Mouse (Mus musculus) MEL-GATA-1-ER (cell line): ENCODE data around the gene Camta1.

Experiments used
- DNase-seq: peaks from one replicate; pipeline ENCODE4 v3.0.0-alpha.2; 2012; ENCODE audit warnings: low read depth; ENCODE audit errors: extremely low read depth

Gene Camta1

DNA sequence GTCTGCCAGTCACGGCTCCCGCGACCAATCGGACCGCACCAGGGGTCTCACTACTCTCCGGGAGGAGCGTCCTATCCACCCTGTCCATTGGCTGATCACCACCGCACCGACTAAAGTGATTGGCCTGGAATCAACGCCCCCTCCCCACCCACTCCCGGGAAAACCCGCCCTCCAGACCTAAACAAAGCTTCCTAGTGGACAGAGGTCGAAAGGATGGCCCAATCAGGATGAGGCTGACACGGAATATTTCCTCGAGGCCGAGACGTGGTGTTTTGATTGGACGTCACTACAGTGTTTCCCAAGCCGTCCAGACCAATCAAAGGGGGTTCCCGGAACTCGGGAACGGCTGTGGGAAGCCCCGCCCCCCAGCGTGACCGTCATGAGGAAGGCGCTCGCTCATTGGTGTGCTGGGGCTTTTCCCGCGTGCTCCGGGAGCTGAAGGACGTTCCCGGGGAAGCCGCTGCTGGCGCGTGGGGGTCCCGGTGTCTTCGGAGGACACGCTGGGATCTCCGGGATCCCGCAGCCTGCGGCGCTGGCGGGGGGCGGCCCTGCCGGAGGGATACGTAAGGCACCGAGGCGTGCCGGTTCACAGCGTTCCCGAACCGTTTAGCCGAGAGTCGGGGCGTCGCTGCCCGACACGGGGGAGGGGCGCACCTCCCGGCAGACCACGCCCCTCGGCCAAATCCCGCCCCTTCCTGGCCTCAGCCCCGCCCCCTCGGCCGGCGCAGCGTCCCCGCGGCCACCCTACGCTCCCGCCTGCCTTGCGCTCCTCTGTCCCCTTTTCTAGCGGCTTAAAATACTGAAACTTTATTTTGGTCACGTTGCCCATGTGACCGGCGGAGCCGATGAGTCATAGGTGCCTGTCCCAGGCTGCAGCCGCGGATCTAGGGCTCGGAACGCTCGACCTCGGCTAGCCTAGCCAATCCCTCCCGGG is at the start of gene Camta1:
Camta1 (minus strand) TSS at position 71 of the 934 bp plus-strand sequence.
- DNase-seq, result peak; percentile 100

DNA sequence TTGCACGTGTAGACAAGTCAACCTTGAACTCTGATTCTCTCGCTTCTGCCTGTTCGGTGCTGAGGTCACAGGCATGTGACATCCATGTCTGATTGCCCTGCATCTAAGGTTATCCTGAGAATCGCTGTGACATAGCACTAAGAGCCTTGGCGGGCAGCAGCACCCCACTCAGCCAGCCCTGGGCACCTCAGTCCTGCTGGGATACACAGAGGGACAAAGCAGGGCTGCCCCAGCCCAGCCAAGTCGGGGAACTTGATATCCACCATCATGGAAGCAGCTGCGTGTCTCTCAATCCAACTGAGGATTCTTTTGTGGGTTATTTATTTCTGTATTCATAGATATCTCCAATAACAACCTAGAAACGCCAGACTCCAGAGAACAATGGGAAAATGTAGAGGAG is 47.1 kb upstream of the Camta1 start:
- DNase-seq, result no peak

DNA sequence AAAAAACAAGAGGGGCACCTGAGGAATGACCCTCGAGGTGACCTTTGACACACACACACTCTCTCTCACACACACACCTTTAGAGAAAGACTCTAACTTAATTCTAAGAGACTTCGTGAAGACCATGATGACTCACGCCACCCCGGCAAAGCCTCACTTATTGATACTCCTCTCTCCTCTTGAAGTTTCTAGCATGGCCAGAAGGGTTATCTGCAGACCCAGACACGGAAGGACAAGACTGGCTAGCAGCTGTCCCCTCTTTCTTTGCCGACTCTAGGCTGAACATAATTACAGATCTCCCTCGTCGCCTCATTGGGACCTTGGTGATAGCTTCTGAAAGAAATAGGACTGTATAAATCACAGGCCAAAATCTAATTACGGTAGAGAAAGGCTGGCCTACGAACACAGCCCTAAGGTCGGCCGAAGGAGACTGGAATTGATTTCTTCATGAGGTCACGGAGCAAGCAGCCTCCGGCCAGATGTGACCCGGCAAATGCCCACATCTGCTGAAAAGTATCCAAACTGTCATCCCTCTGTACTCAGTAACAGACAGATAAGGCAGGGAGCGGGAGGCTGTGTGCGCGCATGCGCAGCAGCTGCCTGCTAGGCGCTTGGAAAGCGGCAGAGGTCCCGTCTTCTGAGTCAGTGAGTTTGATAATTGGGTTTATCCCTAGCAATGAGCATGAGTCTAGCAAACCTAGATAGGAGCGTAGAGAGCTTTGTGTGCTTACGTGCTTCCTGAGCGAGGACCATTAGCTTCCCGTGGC is 46.1 kb upstream of the Camta1 start:
- peak; percentile 85 for DNase-seq

DNA sequence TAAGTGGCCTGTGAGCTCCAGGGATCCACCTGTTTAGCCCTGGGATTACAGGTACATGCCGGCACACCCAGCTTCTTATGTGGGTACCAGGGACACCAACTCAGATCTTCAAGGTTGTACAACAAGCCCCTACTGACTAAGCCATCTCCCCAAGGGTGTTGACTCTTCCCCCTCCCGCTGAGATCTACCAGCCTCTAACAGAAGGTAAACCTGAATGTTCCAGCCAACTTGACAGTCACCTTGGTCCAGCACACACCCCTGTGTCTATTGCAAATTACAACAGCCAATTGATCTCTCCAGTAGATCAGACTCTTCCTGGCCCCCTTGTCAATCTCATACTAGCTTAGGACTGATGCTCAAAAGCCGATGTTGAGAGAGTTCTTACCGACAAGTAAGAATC is 43.9 kb upstream of the Camta1 start:
- DNase-seq, result no peak

DNA sequence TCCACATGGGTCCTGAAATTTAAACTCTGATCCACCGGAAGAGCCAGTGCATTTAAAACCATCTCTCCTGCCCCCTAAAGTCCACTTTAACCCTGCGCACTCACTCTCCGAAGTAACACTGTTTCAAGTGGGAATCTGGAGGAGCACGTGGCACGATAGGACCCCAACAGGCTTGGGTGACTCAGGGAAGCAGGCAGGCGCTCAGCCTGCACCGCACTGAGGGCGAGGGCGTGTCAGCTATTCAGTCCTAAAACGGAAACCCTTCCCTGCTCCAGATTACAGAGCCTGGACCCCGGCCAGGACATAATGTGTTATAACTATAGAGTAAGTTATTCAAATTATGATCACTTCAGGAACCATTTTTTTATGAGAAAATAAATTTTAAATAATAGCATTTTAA is 42.4 kb upstream of the Camta1 start:
- peak; percentile 92 for DNase-seq

DNA sequence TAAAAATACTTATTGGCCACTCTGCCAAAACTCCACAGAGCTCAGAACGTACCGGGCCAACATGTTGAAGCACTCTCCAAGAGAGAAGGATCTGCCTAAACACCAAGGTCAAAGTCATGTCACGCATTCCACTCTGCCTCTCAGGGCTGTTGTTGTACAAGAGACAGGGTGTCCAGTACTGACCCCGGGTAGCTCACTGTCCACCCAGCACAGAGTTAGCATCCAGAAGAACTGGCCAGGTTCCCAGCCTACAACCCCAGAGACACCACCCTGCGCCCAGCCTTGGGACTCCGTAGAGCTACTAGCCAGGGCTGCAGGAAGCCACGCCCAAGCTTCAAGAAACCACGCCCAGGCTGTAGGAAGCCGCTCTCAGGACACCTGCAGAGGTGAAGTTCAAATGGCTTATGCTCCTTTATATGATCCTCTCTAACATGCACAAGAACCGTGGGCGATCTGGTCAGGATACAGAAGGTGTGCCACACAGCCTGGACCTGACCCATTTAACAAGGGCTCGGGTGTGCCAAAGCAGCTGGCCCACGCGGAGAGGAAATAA is 41.1 kb upstream of the Camta1 start:
- DNase-seq, result peak; percentile 57

DNA sequence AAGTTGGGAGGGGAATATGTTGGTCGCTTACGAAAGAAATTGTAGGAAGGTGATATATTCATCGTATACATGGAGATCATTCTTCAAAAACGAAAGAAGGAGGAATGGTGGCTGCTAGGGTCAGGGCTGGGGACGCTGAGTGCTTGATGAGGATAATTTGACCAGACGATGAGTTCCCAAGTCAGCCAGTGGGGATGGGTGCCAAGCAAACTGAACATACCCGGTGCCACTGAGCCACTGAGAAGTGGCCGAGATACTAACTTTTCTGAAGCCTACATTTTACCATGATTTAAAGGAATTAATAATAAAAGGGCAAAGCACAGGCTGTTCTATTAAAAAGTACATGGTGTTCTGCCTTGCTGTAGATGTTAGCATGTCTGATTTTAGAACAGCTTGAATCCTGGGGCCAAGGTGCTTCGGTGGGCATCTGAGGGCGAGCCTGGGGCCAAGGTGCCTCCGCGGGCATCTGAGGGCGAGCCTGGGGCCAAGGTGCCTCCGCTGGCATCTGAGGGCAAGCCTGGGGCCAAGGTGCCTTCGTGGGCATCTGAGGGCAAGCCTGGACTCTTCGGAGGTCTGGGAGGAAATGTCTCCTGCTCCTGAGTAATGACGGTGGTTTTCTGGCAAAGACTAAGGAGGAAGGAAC is 40.5 kb upstream of the Camta1 start:
- no peak for DNase-seq

DNA sequence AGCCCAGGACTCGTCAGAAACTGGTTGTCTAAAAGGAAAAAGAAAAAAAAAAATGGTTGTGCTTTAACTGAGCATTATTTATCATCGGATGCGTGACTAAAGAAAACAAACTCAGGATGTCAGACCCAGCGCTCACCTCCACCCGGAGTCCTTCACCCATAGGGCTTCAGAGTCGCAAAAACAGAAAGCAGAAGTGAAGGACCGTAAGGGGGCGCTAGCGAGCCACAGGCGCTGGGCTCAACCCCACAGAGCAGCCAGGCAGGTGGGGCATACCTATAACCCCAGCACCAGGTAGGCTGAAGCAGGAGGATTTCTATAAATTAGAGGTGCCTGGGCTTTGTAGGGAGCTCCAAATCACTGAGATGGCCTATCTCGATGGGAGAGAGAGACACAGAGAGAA is 39.7 kb upstream of the Camta1 start:
- peak; percentile 68 for DNase-seq

DNA sequence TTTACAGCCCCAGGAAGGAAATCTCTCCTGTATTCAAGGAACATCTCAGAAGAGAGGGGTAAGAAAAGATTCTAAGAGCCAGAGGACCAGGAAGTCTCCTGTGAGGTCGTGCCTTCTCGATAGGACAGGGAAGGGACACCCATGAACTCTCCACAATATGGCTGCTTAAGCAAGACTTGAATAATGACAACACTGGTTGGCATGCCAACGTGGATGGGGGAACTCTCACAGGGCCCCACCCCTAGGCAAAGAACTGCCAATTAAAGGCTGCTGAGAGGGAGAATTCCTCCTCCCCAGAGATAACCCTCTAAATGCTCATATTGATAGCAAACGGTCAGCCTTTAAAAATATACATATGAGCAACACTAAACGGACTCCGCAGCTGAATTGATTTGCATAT is 39.1 kb upstream of the Camta1 start:
- DNase-seq, result peak; percentile 72

DNA sequence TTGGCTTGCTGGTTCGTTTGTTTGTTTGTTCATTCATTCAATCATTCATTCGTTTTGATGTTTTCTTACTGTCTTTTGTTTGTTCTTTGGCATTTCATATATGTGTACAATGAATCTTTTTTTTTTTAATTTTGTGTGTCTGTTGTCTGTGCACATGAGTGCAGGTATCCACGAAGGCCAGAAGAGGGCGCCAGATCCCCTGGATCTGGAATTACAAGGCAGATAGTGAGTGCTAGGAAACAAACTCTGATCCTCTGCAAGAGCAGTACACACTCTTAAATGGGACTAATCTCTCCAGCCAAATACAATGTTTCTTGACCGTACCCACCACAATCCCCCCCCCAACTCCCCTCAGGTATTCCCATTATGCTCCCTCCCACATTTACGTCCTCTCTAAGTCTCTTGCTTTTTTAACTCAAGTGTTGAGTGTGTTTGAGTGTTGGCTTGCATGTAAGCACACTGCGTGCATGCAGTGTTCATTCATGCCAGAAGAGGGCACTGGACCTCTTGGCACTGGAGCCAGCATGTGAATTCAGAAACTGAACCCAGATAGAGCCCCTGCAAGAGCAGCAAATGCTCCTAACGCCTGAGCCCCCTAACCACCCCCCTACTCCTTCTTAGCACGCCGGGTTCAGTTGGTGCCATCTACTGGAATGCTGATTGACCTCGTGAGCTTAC is 38.2 kb upstream of the Camta1 start:
- peak; percentile 69 for DNase-seq

DNA sequence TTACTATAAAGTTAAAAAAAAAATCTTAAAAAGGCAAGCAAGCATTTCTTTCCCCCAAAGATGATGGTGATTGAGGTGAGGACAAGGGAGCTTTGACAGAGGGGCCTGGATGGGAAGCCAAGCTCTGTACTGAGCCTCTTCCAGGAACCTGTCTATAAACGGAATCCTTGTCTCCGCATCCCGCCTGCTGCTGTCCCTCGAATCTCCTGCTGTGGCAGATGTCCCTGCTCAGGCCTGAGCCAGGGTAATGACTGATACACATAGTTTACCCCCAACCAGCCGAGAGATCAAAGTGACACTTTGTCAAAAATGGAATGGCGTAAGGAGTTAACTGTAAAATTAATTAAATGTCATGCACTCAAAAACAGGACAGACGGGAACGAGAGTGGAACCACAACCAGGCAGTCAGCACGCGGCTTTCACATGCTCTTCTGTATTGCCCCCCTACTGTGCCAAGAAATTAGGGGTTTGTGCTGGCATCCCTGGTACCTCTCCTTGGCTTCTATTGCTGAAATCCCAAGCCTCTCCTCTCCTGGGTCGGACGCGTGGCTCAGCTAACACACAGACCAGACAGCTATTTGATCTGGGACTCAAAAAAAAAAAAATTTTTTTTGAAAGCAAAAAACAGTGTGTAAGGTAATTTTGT is 37.0 kb upstream of the Camta1 start:
- DNase-seq, result no peak

DNA sequence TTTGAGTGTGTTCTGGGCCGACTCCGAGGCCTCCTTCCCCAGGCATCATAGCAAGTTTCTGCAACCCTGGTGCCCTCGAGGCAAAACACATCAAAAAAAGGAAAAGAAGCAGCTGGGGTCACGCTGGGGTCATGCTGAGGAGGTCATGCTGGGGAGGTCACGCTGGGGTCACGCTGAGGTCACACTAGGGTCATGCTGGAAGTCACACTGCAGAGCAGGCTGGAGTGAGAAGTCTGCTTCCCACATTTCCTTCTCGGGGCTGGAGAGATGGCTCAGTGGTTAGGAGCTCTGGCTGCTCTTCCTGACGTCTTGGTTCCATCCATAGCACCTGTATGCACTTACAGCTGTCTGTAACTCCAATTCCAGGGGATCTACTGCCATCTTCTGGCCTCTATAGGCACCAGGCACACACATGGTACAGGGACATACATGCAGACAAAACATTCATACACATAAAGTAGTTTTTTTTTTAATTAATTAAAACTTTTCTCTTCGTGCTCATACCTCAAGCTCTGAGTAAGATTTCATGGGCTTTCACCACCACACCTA is 35.5 kb upstream of the Camta1 start:
- no peak for DNase-seq

DNA sequence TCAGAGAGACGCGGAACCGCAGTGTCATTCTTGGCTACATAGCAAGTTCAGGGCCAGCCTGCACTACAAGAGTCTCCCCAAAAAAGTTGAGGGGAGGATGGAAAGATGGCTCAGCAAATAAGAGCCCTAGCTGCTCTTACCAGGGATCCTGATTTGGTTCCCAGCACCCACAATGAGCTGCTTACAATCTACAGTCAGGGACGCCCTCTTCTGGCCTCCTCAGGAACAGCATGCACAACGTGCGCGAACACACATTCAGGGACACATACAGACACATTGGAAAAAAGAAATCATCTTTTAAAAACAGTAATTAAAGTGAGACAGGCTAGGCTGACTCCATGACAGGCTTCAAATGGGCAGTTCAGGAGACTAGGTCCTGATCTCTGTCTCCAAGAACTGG is 33.9 kb upstream of the Camta1 start:
- DNase-seq, result no peak

DNA sequence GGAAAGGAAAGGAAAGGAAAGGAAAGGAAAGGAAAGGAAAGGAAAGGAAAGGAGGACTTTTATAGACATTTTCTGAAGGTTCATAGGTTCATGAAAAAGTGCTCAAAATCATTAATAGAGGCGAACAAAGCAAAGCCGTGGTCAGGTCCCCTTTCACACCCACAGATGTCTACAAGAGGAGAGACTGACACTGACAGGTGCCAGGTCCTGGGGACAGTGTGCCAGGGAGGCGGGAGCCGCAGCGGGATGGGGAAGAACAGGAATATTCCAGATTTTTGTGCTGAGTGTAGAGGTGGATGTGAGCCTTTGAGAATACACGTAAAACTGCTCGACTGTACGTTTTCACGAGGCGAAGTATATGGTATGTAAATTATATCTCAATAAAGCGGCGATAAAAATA is 33.2 kb upstream of the Camta1 start:
- no peak for DNase-seq

DNA sequence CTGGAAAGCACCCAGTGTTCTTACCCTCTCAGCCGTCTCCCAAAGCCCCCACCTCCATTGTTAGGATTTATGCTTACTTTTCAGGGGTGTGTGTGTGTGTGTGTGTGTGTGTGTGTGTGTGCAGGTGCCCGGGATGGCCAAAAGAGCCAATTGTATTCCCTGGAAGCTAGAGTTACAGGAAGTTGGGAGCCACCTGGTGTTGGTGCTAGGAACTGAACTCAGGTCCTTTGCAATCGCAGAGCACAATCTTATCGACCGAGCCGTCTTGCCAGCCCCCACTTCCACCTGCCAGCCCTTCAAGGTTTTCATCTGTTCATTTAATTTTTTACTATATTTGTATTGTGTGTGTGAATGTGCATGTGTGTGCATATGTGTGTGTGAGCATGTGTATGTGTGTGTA is 31.6 kb upstream of the Camta1 start:
- DNase-seq, result no peak

DNA sequence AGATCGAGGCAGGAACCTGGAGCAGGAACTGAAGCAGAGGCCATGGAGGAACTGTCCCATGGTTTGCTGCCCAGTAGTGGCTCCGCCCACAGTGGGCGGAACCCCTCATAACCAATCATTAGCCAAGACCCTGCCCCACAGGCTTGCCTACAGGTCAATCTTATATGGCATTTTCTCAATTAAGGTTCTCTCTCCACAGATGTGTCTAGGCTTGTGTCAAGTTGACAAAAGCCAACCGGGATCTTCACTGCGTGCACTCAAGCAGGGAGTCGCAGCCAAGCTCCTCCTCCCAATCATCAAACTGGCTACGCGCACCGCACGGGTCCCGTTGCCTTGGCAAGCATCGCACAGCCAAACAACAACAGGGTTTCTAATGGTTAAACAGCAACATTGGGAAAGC is 19.9 kb upstream of the Camta1 start:
- DNase-seq, result no peak

DNA sequence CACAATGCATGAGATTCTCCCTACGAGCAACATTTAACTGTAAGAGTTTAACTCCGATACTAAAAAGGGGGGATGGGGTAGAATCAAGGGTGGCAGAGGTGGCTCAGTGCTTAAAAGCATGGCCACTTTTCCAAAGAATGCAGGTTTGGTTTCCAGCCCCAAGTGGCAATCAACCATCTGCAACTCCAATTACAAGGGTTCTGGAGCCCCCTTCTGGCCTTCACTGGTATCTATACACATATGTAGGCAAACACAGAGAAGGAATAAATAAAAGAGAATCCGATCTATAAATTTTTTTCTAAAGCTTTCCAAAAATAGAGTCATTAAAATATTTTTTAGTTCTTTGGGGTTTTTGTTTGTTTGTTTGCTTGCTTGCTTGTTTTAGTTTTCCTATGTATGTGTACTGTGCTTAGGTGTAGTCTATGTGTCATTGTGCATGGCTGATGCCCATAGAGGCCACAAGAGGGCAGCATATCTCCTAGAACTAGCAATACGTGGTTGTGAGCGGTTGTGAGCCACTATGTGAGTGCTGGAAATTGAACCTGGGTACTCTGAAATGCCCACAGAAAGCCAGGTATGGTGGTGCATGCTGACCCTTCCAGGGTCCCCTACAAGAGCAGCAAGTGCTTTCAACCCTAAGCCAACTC is 18.5 kb upstream of the Camta1 start:
- peak; percentile 45 for DNase-seq

DNA sequence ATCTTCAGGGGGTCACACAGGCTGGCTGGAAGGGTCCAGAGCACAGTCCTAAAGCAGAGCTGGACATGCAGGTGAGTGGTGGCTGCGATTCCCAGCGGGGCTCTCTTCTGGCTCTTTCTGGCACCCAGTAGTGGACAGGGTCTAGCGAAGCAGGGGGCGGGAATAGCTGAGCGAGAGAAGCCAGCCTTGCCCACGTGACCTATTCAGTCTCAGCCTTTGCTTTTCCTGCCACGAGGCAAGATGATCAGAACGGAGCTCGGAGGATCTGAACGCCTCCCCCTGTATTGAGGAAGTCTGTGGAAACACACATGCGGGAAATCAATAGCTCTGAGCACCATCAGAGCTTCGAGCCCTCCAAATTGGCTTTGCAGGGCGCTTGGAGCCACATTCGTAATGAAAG is 14.7 kb upstream of the Camta1 start:
- DNase-seq, result no peak

DNA sequence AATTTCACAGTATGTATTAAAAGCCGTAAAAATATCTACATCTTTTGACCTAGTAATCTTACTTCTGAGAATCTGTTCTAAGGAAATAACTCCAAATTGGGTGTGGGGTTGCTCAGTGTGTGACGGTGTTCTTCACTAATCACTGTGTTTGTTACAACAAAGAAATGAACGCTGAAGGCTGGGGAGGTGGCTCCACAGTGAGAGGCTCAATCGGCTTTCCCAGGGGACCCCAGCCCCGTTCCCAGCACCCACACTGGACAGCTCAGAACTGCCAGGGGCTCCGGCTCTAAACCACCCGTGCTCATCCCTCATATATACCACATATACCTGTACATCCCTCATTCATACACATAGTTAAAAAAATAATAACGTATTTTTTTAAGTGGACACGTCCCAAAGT is 1.8 kb upstream of the Camta1 start:
- no peak for DNase-seq

DNA sequence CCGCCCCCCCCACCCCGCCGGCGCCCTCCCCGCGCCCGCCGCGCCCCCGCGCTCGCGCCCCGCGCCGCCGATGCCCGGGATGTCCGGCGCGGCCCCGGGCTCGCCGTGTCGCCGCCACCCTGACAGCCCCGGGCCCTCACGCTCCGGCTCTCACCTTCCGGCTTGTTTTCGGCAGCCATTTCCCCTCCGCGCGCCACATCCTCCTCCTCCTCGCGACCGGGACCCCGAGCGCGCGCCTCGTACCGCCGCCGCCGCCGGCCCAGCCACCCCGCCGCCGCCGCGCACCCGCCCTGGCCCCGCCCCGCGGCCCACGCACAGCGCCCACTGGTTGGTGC is 238 bp downstream of the Camta1 start:
- no peak for DNase-seq
